Mouse (Mus musculus) kidney, adult 2 months (tissue): ENCODE measurements around the gene Gps2.

Source experiments
- CTCF ChIP-seq: fragments of 200-500 bp; conservative IDR thresholded peaks from 2 replicates; pipeline ENCODE4 v1.5.1; 2011; ENCODE audit warnings: low read depth, mild to moderate bottlenecking, control low read depth, low read length, moderate library complexity, mixed read lengths; ENCODE audit not compliant: insufficient read depth, insufficient read length
- POLR2A ChIP-seq: fragments of 200-500 bp; IDR thresholded peaks from one replicate; pipeline ENCODE4 v1.6.1; 2011; ENCODE audit warnings: low read depth, low read length, control low read depth

DNA sequence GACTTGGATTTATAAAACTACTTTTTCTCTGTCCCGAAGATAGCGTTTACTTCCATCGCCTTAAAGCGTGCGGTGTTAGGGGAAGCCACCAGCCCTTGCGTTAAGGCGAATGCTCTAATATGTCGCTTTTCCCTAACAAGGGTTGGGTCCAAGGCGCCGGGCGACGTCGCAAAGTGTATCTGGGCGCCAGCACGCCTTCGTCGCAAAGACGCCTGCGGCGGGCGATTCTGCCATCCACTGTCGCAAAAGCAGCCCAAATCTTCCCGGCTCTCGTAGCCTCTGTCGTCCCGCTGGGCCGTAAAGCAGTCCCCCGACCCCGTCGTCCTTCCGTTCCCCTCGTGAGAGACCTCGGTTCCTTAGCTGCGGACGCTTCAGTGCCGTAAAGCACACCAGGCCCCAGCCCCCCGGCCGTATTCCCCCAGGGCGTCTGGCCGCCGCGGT, 12.3 kb upstream of the Gps2 start:
- no peak for TF ChIP-seq CTCF
- TF ChIP-seq POLR2A, result no peak
